ENCODE assay signal across 8 mouse cellular contexts in the genomic region with DNA sequence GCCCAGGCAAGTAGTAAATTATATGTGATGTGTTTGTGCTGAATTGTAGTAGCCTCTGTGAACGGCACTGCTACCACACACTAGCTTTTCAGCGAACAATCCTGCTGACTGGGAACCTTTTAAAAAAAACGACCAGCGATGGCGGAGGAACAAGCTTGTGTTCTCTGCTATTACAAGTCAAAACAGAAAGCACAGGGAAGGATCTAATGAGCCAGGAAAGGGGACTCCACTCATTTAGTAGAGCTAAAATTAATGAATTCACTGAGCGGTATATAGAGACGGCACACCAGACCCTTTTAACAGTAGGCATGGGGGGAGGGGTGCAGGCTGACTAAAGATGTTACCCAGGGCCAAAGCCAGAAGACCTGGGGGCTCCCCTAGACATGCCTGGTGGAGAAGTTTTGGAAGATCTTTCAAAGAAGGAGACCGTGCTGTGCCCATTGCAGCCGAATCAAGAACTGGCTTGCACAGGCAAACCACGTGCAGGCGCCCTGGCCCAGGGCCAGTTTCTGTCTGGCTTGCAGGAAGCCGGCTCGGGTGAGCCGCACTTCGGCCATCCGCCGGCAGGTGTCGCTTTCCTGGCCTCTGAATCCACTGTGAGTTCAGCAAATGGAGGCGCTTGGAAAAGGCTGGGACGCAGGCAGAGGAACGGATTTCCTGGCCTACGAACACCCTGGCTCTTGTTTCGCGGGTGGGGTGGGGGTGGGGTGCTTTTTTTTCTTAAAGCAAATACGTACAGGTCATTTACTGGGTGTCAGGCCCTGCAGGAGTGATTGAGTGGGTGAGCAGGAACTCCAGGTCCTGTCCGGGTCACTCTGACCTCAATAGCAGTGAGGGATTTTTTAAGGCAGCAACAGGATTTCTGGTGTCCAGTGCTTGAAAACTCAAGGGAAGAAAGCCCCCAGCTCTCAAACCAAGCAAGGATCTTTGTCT. TPM values are rescaled to one million over a fixed set of nuclear protein-coding genes. Genes with fewer than 3 reads are reported as not detected.
DNase-seq lines count a peak whose midpoint lies in the region; ATAC-seq lines count a peak whose summit lies in the region.

No protein-coding gene starts in this region.

- peak; percentile 81 for ATAC-seq in intestine, embryonic 14.5 days (replicated peaks; ENCODE audit: low FRiP score, low TSS enrichment, low read depth)
- ATAC-seq in megakaryocyte progenitor cell, adult 5-6 weeks (replicated peaks; ENCODE audit: poor library complexity), result peak; percentile 91

- peak overlapping the region; percentile 62 for H3K4me2 ChIP-seq in intestine, embryonic 14.5 days (ENCODE audit: low read length)

- peak; percentile 100 for DNase-seq in adrenal gland, adult 18-20 months (ENCODE audit: low spot score in 2 of 2)
- peak; percentile 97 for DNase-seq in embryo, embryonic 10.5 days (ENCODE audit: low spot score)
- DNase-seq in gastrocnemius, postnatal 25 days, result peak; percentile 98
- DNase-seq in intestine, embryonic 14.5 days (ENCODE audit: low spot score), result peak; percentile 100
- DNase-seq in left cerebral cortex, postnatal 10 days (ENCODE audit: extremely low spot score in 1 of 2, low spot score in 2 of 2), result peak; percentile 99
- DNase-seq in right cerebral cortex, postnatal 10 days (ENCODE audit: low spot score in 2 of 2), result peak; percentile 99 to 100
- peak; percentile 100 for DNase-seq in urinary bladder, postnatal 14 days (ENCODE audit: low spot score)

- peak overlapping the region; percentile 38 for H3K9ac ChIP-seq in intestine, embryonic 14.5 days (ENCODE audit: low read length)

- peak overlapping the region; percentile 23 for H3K4me3 ChIP-seq in intestine, embryonic 14.5 days (ENCODE audit: low read depth, low read length)

- intact Hi-C loops in left cerebral cortex, postnatal 10 days (cut with DNase I), result no loop called here

- peaks cover 15% of the 10 kb centered on the region for H3K4me1 ChIP-seq in intestine, embryonic 14.5 days (replicated peaks; ENCODE audit: control insufficient read depth, insufficient read depth, low read length)

- H3K9me3 ChIP-seq in intestine, embryonic 14.5 days (ENCODE audit: control insufficient read depth, low read length), result no peaks in the 10 kb centered on the region

- H3K27ac ChIP-seq in intestine, embryonic 14.5 days (ENCODE audit: low read depth), result peak overlapping the region; percentile 36

- H3K27me3 ChIP-seq in intestine, embryonic 14.5 days (replicated peaks; ENCODE audit: control insufficient read depth, insufficient read depth, low read length), result no peaks in the 10 kb centered on the region

- no peaks in the 10 kb centered on the region for H3K36me3 ChIP-seq in intestine, embryonic 14.5 days (ENCODE audit: control insufficient read depth, insufficient read depth, low read length)

- WGBS in intestine, embryonic 14.5 days, result 10% methylated on average over 26 of the region's 26 CpGs

RNA-seq across cellular contexts. Expression of gene Gm42791, which starts 11.7 kb away (rescaled TPM):
- 1 to 10 TPM; 3.4 to 8.0 TPM for total RNA-seq in adrenal gland, adult 18-20 months (2021)
- 1 to 10 TPM; 3.6 to 3.8 TPM for total RNA-seq in gastrocnemius, postnatal 25 days (2021)
- polyA plus RNA-seq in intestine, embryonic 14.5 days (2014; fragmentation: Nextera tagmentation; extraction: Ambion mirVana), result 2.2 TPM in 1 of 2 replicates, not detected in the other
- total RNA-seq in left cerebral cortex, postnatal 10 days (2021), result 10 to 100 TPM in 1 of 2 experiments, 1 to 10 TPM in 1; 6.0 to 18.1 TPM
- not detected in 2 replicates for total RNA-seq in megakaryocyte progenitor cell, adult 5-6 weeks (2015)
- total RNA-seq in megakaryocyte progenitor cell, adult 5-6 weeks (2017), result not detected in 2 replicates

Comparison
In these comparisons a context has a peak if more than half of its experiments do, and no peak if none do; other contexts are left out.
1. Peak in every context shown above with its lines: DNase-seq, ATAC-seq, H3K4me3 ChIP-seq and H3K27ac ChIP-seq.
2. RNA of gene Gm42791, which starts 11.7 kb away (total RNA-seq): 6.0 to 18.1 TPM in left cerebral cortex, postnatal 10 days, 3.4 to 8.0 TPM in adrenal gland, adult 18-20 months and 3.6 to 3.8 TPM in gastrocnemius, postnatal 25 days; not detected in megakaryocyte progenitor cell, adult 5-6 weeks; every median in the first group is over 4 times any median in the second.